Mouse (Mus musculus) v-Abl transformed pro-B cells (cell line): ENCODE measurements around the gene Srsf3.
"Not testable (repeated sequence)": the region's sequence is repeated elsewhere in the genome, so short reads cannot be mapped to it uniquely, and the experiment has no call there.

Experiments
- in situ Hi-C, 2 experiments: fragments of 400-800 bp; cut with MboI; formaldehyde crosslinking; loops; one replicate each; pipeline ENCODE4 v1.15.1; 2025; ENCODE audit not compliant: unreplicated experiment in 2 of 2

Gene Srsf3

GRCm38 (mm10) chr17:29032274-29033069 is at the start of gene Srsf3:
TSS of gene Srsf3 (plus strand) at chr17:29032628.
- in situ Hi-C loops, result loop anchor here (10.0 to 25.0 kb wide), 3 partner anchors 330 to 480 kb away; partner anchors contain the start of gene Fgd2 (in 2 of the 2)

- in situ Hi-C loops, result no loop called here
Measured at GRCm38 (mm10) chr17:28984724-28985420, 47.6 kb upstream of the Srsf3 start.

GRCm38 (mm10) chr17:28986833-28987232 is 45.6 kb upstream of the Srsf3 start:
- in situ Hi-C loops, result no loop called here

GRCm38 (mm10) chr17:28987713-28988112 is 44.7 kb upstream of the Srsf3 start:
- in situ Hi-C loops, result no loop called here

- in situ Hi-C loops, result no loop called here
Measured at GRCm38 (mm10) chr17:28988291-28988690, 44.1 kb upstream of the Srsf3 start.

GRCm38 (mm10) chr17:28988996-28989395 is 43.4 kb upstream of the Srsf3 start:
- in situ Hi-C loops, result no loop called here

- in situ Hi-C loops, result no loop called here
Measured at GRCm38 (mm10) chr17:28990060-28990459, 42.4 kb upstream of the Srsf3 start.

GRCm38 (mm10) chr17:28991286-28991685 is 41.1 kb upstream of the Srsf3 start:
- in situ Hi-C loops, result no loop called here

GRCm38 (mm10) chr17:28992105-28992504 is 40.3 kb upstream of the Srsf3 start:
- in situ Hi-C loops, result no loop called here

- in situ Hi-C loops, result not testable (repeated sequence)
Measured at GRCm38 (mm10) chr17:28993004-28993403, 39.4 kb upstream of the Srsf3 start.

GRCm38 (mm10) chr17:28994615-28995014 is 37.8 kb upstream of the Srsf3 start:
- in situ Hi-C loops, result no loop called here

- in situ Hi-C loops, result no loop called here
Measured at GRCm38 (mm10) chr17:29000465-29000864, 32.0 kb upstream of the Srsf3 start.

GRCm38 (mm10) chr17:29003740-29004139 is 28.7 kb upstream of the Srsf3 start:
- in situ Hi-C loops, result no loop called here

GRCm38 (mm10) chr17:29005002-29005401 is 27.4 kb upstream of the Srsf3 start:
- in situ Hi-C loops, result no loop called here

GRCm38 (mm10) chr17:29006812-29007211 is 25.6 kb upstream of the Srsf3 start:
- in situ Hi-C loops, result no loop called here

GRCm38 (mm10) chr17:29007243-29007640 is 25.2 kb upstream of the Srsf3 start:
- in situ Hi-C loops, result no loop called here

GRCm38 (mm10) chr17:29007641-29008325 is 24.6 kb upstream of the Srsf3 start, which contains the start of gene Stk38:
TSS of gene Stk38 (minus strand) at chr17:29007995.
- in situ Hi-C loops, result no loop called here

- in situ Hi-C loops, result no loop called here
Measured at GRCm38 (mm10) chr17:29008326-29008650, 24.1 kb upstream of the Srsf3 start.

GRCm38 (mm10) chr17:29009181-29009580 is 23.2 kb upstream of the Srsf3 start:
- in situ Hi-C loops, result no loop called here

- in situ Hi-C loops, result loop anchor here in 1 of 2 experiments (10.0 kb wide), 1 partner anchor 79 kb away; no protein-coding TSS in a partner anchor
Measured at GRCm38 (mm10) chr17:29014235-29014634, 18.2 kb upstream of the Srsf3 start.

- in situ Hi-C loops, result loop anchor here in 1 of 2 experiments (10.0 kb wide), 1 partner anchor 81 kb away; no protein-coding TSS in a partner anchor
Measured at GRCm38 (mm10) chr17:29015638-29016037, 16.8 kb upstream of the Srsf3 start.
